Mouse (Mus musculus): ENCODE measurements at regions not wholly inside any gene's neighbourhood (a gene's known extent, or its start where the extent isn't known, plus 50 kb on each side); places are given as distances from the start of the nearest gene placed in this dataset.

DNA sequence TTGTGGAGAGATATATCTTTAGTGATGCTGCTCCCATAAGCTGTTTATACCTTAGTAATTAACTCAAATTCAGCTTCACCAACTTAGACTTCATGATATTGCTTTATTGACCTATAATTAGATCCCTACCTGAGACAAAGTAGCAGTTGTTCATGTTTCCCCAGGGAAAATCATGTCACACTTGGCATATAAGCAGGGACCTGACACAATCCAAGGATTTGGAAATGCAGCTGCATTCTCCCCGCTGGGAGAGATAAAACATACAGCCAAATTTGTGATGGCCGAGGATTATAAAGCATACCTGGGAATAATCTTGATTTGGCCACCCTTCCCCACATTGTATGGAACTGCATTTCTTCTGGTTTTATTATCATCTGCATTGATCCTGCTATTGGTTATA is 55.6 kb upstream of the Tmc1 start:
- Histone ChIP-seq H3K4me3 (ENCODE audit: low read depth, low read length) (no peak overlapping the region), H3K9ac (ENCODE audit: low read depth, poor library complexity, severe bottlenecking) (no peak overlapping the region), H3K4me1 (ENCODE audit: control insufficient read depth, insufficient read depth, low read length) (no peaks in the 10 kb centered on the region), H3K27ac (ENCODE audit: insufficient read depth, low read length) (no peak overlapping the region), H3K27me3 (ENCODE audit: control insufficient read depth, insufficient read depth, low read length, poor library complexity, severe bottlenecking) (no peaks in the 10 kb centered on the region), H3K36me3 (ENCODE audit: control insufficient read depth, insufficient read depth, low read length, poor library complexity, severe bottlenecking) (no peaks in the 10 kb centered on the region), H3K9me3 (replicated peaks; ENCODE audit: control insufficient read depth, insufficient read depth, low read length, poor library complexity, severe bottlenecking) (no peaks in the 10 kb centered on the region)
- TF ChIP-seq POLR2A (IDR thresholded peaks at IDR 0.05; ENCODE audit: insufficient read depth, low read length) (no peak), CTCF (IDR thresholded peaks at IDR 0.05; ENCODE audit: low read depth, low read length) (no peak), EP300 (IDR thresholded peaks at IDR 0.05; ENCODE audit: insufficient read depth, low read depth, low read length) (no peak)

DNA sequence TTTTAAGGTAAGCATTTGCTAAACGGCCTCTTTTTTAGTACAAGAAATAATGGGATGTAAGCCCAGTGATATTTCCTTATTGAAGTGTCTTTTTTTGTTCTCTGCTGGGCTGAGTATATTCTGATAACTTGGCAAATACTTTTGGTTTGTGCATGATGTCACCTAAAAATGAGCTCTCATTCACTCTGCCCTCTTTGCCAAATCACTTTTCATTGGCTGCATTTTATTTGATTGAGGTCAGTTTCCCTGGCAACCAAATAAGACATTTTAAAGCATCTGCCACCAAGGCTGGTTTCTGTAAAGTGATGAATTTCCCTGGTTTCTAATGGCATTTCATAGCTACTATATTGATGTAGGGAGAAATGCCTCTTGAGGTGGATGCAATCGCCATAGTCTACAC is 50.4 kb upstream of the Tmc1 start:
- H3K4me1 ChIP-seq (ENCODE audit: control insufficient read depth, insufficient read depth, low read length) = no peaks in the 10 kb centered on the region
- no peaks in the 10 kb centered on the region for H3K9me3 ChIP-seq (replicated peaks; ENCODE audit: control insufficient read depth, insufficient read depth, low read length, poor library complexity, severe bottlenecking)
- no peaks in the 10 kb centered on the region for H3K27me3 ChIP-seq (ENCODE audit: control insufficient read depth, insufficient read depth, low read length, poor library complexity, severe bottlenecking)
- no peak for TF ChIP-seq CTCF (IDR thresholded peaks at IDR 0.05; ENCODE audit: low read depth, low read length)
- no peak for TF ChIP-seq EP300 (IDR thresholded peaks at IDR 0.05; ENCODE audit: insufficient read depth, low read depth, low read length)
- no peak for TF ChIP-seq POLR2A (IDR thresholded peaks at IDR 0.05; ENCODE audit: insufficient read depth, low read length)
- no peak overlapping the region for H3K4me3 ChIP-seq (ENCODE audit: low read depth, low read length)
- no peak overlapping the region for H3K9ac ChIP-seq (ENCODE audit: low read depth, poor library complexity, severe bottlenecking)
- H3K36me3 ChIP-seq (ENCODE audit: control insufficient read depth, insufficient read depth, low read length, poor library complexity, severe bottlenecking) = no peaks in the 10 kb centered on the region
- no peak overlapping the region for H3K27ac ChIP-seq (ENCODE audit: insufficient read depth, low read length)

All from ES-Bruce4 (cell line).